Mouse (Mus musculus) liver, adult 2 months (tissue): ENCODE results near the gene Xpo5. TPM values are rescaled to one million over a fixed set of nuclear protein-coding genes. Genes with fewer than 3 reads are reported as not detected.

Experiments used
- DNase-seq: peaks from one replicate; pipeline ENCODE4 v3.0.0-alpha.2; 2011; ENCODE audit warnings: low read depth, low spot score; ENCODE audit errors: extremely low read depth
- H3K27ac ChIP-seq: fragments of 200-500 bp; replicated peaks from 2 replicates; pipeline ENCODE4 v1.5.1; 2012; ENCODE audit warnings: low read depth, mild to moderate bottlenecking, control low read depth, inconsistent platforms, low read length; ENCODE audit not compliant: insufficient read depth
- H3K27me3 ChIP-seq: fragments of 200-500 bp; 2 replicates; pipeline ENCODE4 v1.6.1; 2012; ENCODE audit warnings: mild to moderate bottlenecking, moderate library complexity, low read length, inconsistent platforms; ENCODE audit not compliant: control insufficient read depth, insufficient read depth
- H3K36me3 ChIP-seq: fragments of 200-500 bp; 2 replicates; pipeline ENCODE4 v1.6.1; 2012; ENCODE audit warnings: low read length, inconsistent platforms; ENCODE audit not compliant: control insufficient read depth, insufficient read depth
- H3K4me1 ChIP-seq: fragments of 200-500 bp; 2 replicates; pipeline ENCODE4 v1.6.1; 2011; ENCODE audit warnings: low read length; ENCODE audit not compliant: control insufficient read depth, insufficient read depth
- H3K4me3 ChIP-seq: fragments of 200-500 bp; 2 replicates; pipeline ENCODE4 v1.5.1; 2011; ENCODE audit warnings: low read depth, mild to moderate bottlenecking, control low read depth, low read length, moderate library complexity; ENCODE audit not compliant: insufficient read depth
- H3K79me2 ChIP-seq: fragments of 200-500 bp; 2 replicates; pipeline ENCODE4 v1.6.1; 2012; ENCODE audit warnings: inconsistent platforms, mild to moderate bottlenecking, low read length, moderate library complexity; ENCODE audit not compliant: control insufficient read depth, insufficient read depth
- H3K9ac ChIP-seq: fragments of 200-500 bp; 2 replicates; pipeline ENCODE4 v1.6.1; 2012; ENCODE audit warnings: low read depth, mild to moderate bottlenecking, control low read depth, inconsistent platforms, low read length
- CTCF ChIP-seq: fragments of 200-500 bp; IDR thresholded peaks from 2 replicates; pipeline ENCODE4 v1.5.1; 2011; ENCODE audit warnings: low read depth, low read length, control low read depth
- POLR2A ChIP-seq: fragments of 200-500 bp; IDR thresholded peaks from 2 replicates; pipeline ENCODE4 v1.6.1; 2011; ENCODE audit warnings: low read length, control low read depth; ENCODE audit not compliant: insufficient read depth; ENCODE audit errors: extremely low read depth
- WGBS: fragments of 180-500 bp; shearing (Covaris S2); methylation state at CpG from one replicate; pipeline ENCODE4 v1.1.7; 2018; 5-methylcytosine and 5-hydroxymethylcytosine counted together
- polyA plus RNA-seq: library from polyadenylated mRNA; depleted of rRNA; stranded (reverse); fragments of >200 nt; gene quantifications from 2 replicates; pipeline ENCODE4 v1.2.3, GENCODE M21; 2012; rRNA removed
- total RNA-seq: library from RNA; depleted of rRNA; stranded (reverse); fragments of >200 nt; gene quantifications from 2 replicates; pipeline ENCODE4 v1.2.3, GENCODE M21; 2014; rRNA removed

The Xpo5 gene
- total and polyA plus RNA-seq, 2 experiments, result 9.9 to 10.8 TPM

DNA sequence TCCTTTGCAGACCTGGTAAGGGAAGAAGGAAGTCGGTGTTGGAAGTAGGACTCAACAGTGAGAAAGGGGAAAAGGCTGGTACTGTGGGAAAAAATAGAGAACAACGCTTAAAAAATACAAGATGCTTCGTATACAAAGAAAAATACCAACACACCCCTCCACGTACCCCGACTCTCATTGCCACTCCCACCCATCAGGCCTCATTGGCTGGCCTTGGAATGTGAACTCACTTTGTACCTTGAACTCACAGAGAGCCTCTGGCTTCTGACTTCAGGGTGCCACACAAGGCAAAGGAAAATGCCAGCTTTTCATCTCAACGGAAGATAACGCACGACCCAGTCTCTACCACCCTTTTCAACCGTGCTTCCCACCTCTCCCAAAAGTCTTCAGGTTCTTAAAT is 80.6 kb downstream of the Xpo5 start:
- Histone ChIP-seq H3K4me1 (peaks cover 4% of the 10 kb centered on the region), H3K27me3 (no peaks in the 10 kb centered on the region)

DNA sequence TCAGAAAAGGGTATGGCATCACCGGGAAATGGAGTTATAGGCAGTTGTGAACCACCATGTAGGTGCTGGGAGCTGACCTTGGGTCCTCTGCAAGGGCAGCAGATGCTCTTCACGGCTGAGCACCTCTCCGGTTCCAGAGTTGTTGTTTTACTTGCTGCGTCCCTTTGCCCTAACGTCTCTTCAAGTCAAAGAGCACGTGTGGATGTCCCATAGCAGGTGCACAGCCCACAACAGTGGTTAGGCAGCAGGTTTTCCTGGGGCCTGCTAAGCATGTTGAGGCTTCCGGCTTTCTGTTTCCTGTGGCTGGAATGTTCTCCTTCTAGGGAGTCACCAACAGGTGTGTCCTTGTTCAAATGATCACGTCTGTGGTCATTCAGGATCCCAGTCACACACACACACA is 81.3 kb downstream of the Xpo5 start:
- Histone ChIP-seq H3K27me3 (no peaks in the 10 kb centered on the region), H3K9ac (no peak overlapping the region), H3K27ac (no peak overlapping the region), H3K36me3 (peaks cover 5% of the 10 kb centered on the region; the same call in 1 of the 2 replicates), H3K79me2 (peaks cover 18% of the 10 kb centered on the region), H3K4me3 (no peak overlapping the region), H3K4me1 (peaks cover 4% of the 10 kb centered on the region)
- TF ChIP-seq CTCF (no peak), POLR2A (no peak)
- no peak for DNase-seq
- 83% methylated on average over 8 of the region's 8 CpGs for WGBS

More for the DNA sequence above, 80.6 kb downstream of the Xpo5 start:
- H3K36me3 ChIP-seq, result peaks cover 5% of the 10 kb centered on the region; the same call in 1 of the 2 replicates
- H3K9ac ChIP-seq, result no peak overlapping the region
- 23% methylated on average over 9 of the region's 9 CpGs for WGBS
- no peak overlapping the region; the same call in 1 of the 2 replicates for H3K4me3 ChIP-seq
- DNase-seq, result no peak
- H3K27ac ChIP-seq, result no peak overlapping the region
- H3K79me2 ChIP-seq, result peaks cover 18% of the 10 kb centered on the region
- TF ChIP-seq POLR2A (no peak), CTCF (no peak)

DNA sequence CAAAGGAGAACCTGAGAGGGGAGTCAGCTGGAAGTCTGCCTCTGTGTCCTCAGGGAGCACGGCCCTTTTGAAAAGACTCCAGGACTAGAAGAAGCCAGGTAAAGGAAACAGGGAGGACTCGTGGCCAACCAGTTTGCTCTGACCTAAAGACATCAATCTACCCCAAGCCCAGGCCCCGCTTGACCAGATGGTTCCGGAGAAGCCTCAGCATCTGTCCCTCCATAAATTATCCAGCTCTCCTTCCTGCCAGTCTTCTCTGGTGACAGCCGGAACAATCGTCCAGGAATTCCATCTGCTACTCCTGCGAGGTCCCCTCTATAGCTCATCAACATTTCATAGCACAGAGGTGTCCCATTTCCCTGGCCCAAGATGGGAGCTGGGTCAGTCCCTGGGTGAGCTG is 82.1 kb downstream of the Xpo5 start:
- WGBS, result 70% methylated on average over 7 of the region's 7 CpGs
- Histone ChIP-seq H3K27ac (no peak overlapping the region), H3K9ac (no peak overlapping the region), H3K27me3 (no peaks in the 10 kb centered on the region), H3K79me2 (peaks cover 15% of the 10 kb centered on the region), H3K4me1 (peaks cover 4% of the 10 kb centered on the region), H3K36me3 (peaks cover 1% of the 10 kb centered on the region; the same call in 1 of the 2 replicates), H3K4me3 (no peak overlapping the region)
- TF ChIP-seq CTCF (no peak), POLR2A (no peak)
- no peak for DNase-seq

DNA sequence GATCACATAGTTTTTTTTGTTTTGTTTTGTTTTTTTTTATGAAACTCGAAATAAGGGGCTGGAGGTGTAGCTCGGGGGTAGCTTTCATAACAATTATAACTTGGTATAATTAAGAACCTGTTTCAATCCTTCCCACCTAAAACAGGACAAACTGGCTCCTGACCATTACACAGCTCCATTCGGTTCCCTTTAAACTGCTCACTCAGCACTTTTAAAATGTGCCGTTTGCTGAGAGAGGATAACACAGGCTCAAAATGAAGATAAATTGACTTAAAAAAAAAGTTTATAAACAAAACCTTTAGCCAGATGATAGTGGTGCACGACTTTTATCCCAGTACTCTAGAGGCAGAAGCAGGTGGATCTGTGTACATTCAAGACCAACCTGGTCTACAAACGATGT is 82.8 kb downstream of the Xpo5 start:
- Histone ChIP-seq H3K36me3 (no peaks in the 10 kb centered on the region; the same call in 1 of the 2 replicates), H3K27ac (no peak overlapping the region), H3K27me3 (no peaks in the 10 kb centered on the region), H3K4me1 (peaks cover 4% of the 10 kb centered on the region), H3K4me3 (no peak overlapping the region), H3K79me2 (peaks cover 15% of the 10 kb centered on the region), H3K9ac (no peak overlapping the region)
- TF ChIP-seq CTCF (no peak), POLR2A (no peak)
- no peak for DNase-seq
- WGBS, result 51% methylated on average over 6 of the region's 6 CpGs

DNA sequence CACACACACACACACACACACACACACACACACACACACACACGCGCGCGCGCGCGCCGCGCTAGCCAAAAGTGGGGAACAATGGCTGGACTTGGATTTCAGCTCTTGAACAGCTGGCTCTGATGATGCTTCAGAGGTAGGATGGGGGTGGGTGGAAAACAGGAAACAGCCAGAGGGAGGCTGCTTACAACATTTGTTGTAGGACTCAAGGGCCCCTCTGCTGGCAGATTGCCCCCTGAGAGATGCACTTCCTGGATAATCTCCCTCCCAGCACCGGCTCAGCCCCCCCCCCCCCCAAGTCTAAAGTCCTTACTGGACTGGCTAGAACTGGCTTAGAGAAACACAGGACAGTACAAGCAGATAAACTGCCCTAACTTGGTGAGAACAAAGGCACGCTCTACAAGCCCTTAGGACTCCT is 85.1 kb downstream of the Xpo5 start:
- WGBS, result 64% methylated on average over 11 of the region's 11 CpGs
- TF ChIP-seq CTCF, result no peak
- no peak for TF ChIP-seq POLR2A
- Histone ChIP-seq H3K4me3 (no peak overlapping the region), H3K79me2 (peaks cover 1% of the 10 kb centered on the region; the same call in 1 of the 2 replicates), H3K27ac (no peak overlapping the region), H3K36me3 (no peaks in the 10 kb centered on the region), H3K9ac (no peak overlapping the region), H3K4me1 (no peaks in the 10 kb centered on the region), H3K27me3 (no peaks in the 10 kb centered on the region)
- no peak for DNase-seq

Other genes with a start within 250 kb of the Xpo5 start
- gene Vegfa, start 170.4 kb upstream of the Xpo5 start, total RNA-seq, result 120 TPM in 2 replicates
- gene Vegfa, start 170.4 kb upstream of the Xpo5 start, polyA plus RNA-seq, result 188 and 288 TPM in 2 replicates
- 33.3 and 38.3 TPM in 2 replicates for gene Mrps18a, start 91.8 kb upstream of the Xpo5 start, total RNA-seq
- gene Mrps18a, start 91.8 kb upstream of the Xpo5 start, polyA plus RNA-seq, result 44.6 and 54.8 TPM in 2 replicates
- gene Rsph9, start 58.6 kb upstream of the Xpo5 start, total RNA-seq, result 0.83 and 1.3 TPM in 2 replicates
- 0.85 and 0.93 TPM in 2 replicates for gene Rsph9, start 58.6 kb upstream of the Xpo5 start, polyA plus RNA-seq
- gene Mad2l1bp, start 49.2 kb upstream of the Xpo5 start, total RNA-seq, result 3.7 and 5.5 TPM in 2 replicates
- gene Mad2l1bp, start 49.2 kb upstream of the Xpo5 start, polyA plus RNA-seq, result 9.9 and 12.9 TPM in 2 replicates
- gene Gtpbp2, start 41.8 kb upstream of the Xpo5 start, total RNA-seq, result 25.3 and 26.4 TPM in 2 replicates
- gene Gtpbp2, start 41.8 kb upstream of the Xpo5 start, polyA plus RNA-seq, result 35.8 and 63.0 TPM in 2 replicates
- 4.3 and 5.3 TPM in 2 replicates for gene Polh, start 137 bp upstream of the Xpo5 start, total RNA-seq
- gene Polh, start 137 bp upstream of the Xpo5 start, polyA plus RNA-seq, result 2.1 and 2.4 TPM in 2 replicates
- 31.6 and 34.4 TPM in 2 replicates for gene Polr1c, start 45.3 kb downstream of the Xpo5 start, total RNA-seq
- gene Polr1c, start 45.3 kb downstream of the Xpo5 start, polyA plus RNA-seq, result 25.2 and 25.3 TPM in 2 replicates
- gene Yipf3, start 45.3 kb downstream of the Xpo5 start, total RNA-seq, result 24.6 and 25.5 TPM in 2 replicates
- gene Yipf3, start 45.3 kb downstream of the Xpo5 start, polyA plus RNA-seq, result 229 and 271 TPM in 2 replicates
- not detected in 2 replicates for gene Lrrc73, start 50.7 kb downstream of the Xpo5 start, total RNA-seq
- 0.09 and 0.16 TPM in 2 replicates for gene Lrrc73, start 50.7 kb downstream of the Xpo5 start, polyA plus RNA-seq
- gene Tjap1, start 80.2 kb downstream of the Xpo5 start, total RNA-seq, result 2.5 and 3.7 TPM in 2 replicates
- gene Tjap1, start 80.2 kb downstream of the Xpo5 start, polyA plus RNA-seq, result 8.2 and 13.2 TPM in 2 replicates
- gene Dlk2, start 94.6 kb downstream of the Xpo5 start, total RNA-seq, result not detected in 2 replicates
- not detected in 2 replicates for gene Dlk2, start 94.6 kb downstream of the Xpo5 start, polyA plus RNA-seq
- 2.1 and 3.6 TPM in 2 replicates for gene Abcc10, start 125.6 kb downstream of the Xpo5 start, total RNA-seq
- gene Abcc10, start 125.6 kb downstream of the Xpo5 start, polyA plus RNA-seq, result 10.3 and 17.3 TPM in 2 replicates
- gene Zfp318, start 180.9 kb downstream of the Xpo5 start, total RNA-seq, result 6.0 and 6.9 TPM in 2 replicates
- 6.0 and 8.3 TPM in 2 replicates for gene Zfp318, start 180.9 kb downstream of the Xpo5 start, polyA plus RNA-seq
- not detected in 2 replicates for gene Crip3, start 226.1 kb downstream of the Xpo5 start, total RNA-seq
- gene Crip3, start 226.1 kb downstream of the Xpo5 start, polyA plus RNA-seq, result 0.70 and 1.4 TPM in 2 replicates
- 10.3 and 27.9 TPM in 2 replicates for gene Slc22a7, start 235.7 kb downstream of the Xpo5 start, total RNA-seq
- gene Slc22a7, start 235.7 kb downstream of the Xpo5 start, polyA plus RNA-seq, result 46.8 and 47.9 TPM in 2 replicates